Mouse (Mus musculus) T-cell, adult 66 days (primary cell): ENCODE measurements around the gene Sele. TPM values are rescaled to one million over a fixed set of nuclear protein-coding genes. Genes with fewer than 3 reads are reported as not detected.

Experiments used
- total RNA-seq, 2 experiments: library from RNA; stranded (reverse); gene quantifications; 3 replicates in 1 of 2; 4 replicates in 1 of 2; pipeline ENCODE4 v1.2.4; 2023

Sele gene
- not detected for total RNA-seq

DNA sequence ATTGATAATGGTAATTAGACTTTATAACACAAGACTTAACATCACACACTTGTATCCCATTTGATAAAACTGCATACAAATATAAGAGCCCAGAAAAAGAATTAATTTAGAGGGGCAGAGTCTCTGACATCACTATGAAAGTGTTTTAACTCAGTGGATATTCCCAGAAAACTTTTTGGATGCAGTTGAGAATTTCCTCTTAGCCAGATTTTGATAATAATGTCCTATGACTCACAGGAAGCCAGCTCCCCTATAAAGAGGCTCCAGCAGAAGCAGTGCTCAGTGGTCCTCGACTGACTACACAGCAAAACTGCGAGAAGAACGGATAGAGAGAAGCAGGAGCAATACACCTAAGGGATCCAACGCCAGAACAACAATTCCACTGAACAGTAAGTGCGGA is at the start of gene Sele:
TSS of gene Sele (plus strand) at position 301 of the 400 bp plus-strand sequence.

DNA sequence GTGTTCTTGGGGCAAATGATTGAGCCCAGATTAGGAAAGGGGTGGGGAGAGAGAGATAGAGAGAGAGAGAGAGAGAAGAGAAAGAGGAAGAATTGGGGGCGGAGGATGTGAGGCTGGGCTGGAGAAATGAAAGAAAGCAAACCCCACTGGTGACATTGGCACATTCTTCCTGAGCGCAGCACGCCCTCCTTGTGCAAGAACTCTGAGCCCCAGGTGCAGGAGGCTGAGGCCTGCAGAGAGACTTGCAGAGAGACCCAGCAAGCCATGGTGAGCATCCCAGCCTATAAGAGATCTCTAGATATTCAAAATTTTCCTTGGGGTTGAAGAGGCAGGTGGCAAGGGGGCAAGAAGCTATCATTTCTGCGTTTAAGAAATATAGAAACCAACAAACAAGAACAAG is 13.9 kb downstream of the Sele start, which contains the start of gene Sell:
TSS of gene Sell (plus strand) at position 58 of the 400 bp plus-strand sequence.

Other genes starting within 250 kb of the Sele start
- gene Scyl3, start 119.1 kb upstream of the Sele start, total RNA-seq: 10 to 100 TPM; 38.1 to 44.6 TPM
- gene BC055324, start 53.4 kb upstream of the Sele start, total RNA-seq: 1 to 10 TPM; 2.0 to 5.5 TPM
- 1 to 10 TPM; 6.7 to 9.6 TPM for gene Mettl18, start 53.3 kb upstream of the Sele start, total RNA-seq
- gene Sell, start 13.7 kb downstream of the Sele start, total RNA-seq: 100 to 1,000 TPM; 590 to 641 TPM
- gene Selp, start 67.0 kb downstream of the Sele start, total RNA-seq: 1 to 10 TPM in 1 of 2 experiments, under 1 TPM in 1; 0.47 to 1.2 TPM
- under 1 TPM; 0.21 to 0.82 TPM for gene F5, start 103.6 kb downstream of the Sele start, total RNA-seq
- gene Slc19a2, start 200.8 kb downstream of the Sele start, total RNA-seq: 1 to 10 TPM; 6.1 to 8.5 TPM
- gene Ccdc181, start 227.4 kb downstream of the Sele start, total RNA-seq: 1 to 10 TPM; 4.3 to 4.8 TPM